Mouse (Mus musculus) myocyte (in vitro differentiated cells): ENCODE measurements at regions not wholly inside any gene's neighbourhood (a gene's known extent, or its start where the extent isn't known, plus 50 kb on each side); places are given as distances from the start of the nearest gene placed in this dataset.

Experiments used
- CEBPB ChIP-seq: IDR thresholded peaks from 2 replicates; pipeline ENCODE4 v1.6.1; 2011; ENCODE audit warnings: mild to moderate bottlenecking, moderate library complexity; ENCODE audit not compliant: poor library complexity, insufficient read depth, severe bottlenecking
- MYOD1 ChIP-seq, 3 experiments: IDR thresholded peaks; one replicate each; pipeline ENCODE4 v1.6.1; 2011; ENCODE audit warnings: control low read depth in 2 of 3, low read depth in 2 of 3, mild to moderate bottlenecking in 2 of 3, moderate library complexity in 1 of 3; ENCODE audit not compliant: insufficient read length in 2 of 3, control insufficient read depth in 1 of 3
- POLR2A ChIP-seq: IDR thresholded peaks from one replicate; pipeline ENCODE4 v1.6.1; 2011; ENCODE audit warnings: low read depth, mild to moderate bottlenecking, control low read depth, moderate library complexity; ENCODE audit not compliant: insufficient read length
- SRF ChIP-seq: IDR thresholded peaks from one replicate; pipeline ENCODE4 v1.6.1; 2011; ENCODE audit warnings: low read depth; ENCODE audit not compliant: control insufficient read depth, insufficient read length
- TCF3 ChIP-seq: IDR thresholded peaks from one replicate; pipeline ENCODE4 v1.6.1; 2011; ENCODE audit warnings: low read depth, control low read depth; ENCODE audit not compliant: insufficient read length
- USF1 ChIP-seq: IDR thresholded peaks from one replicate; pipeline ENCODE4 v1.6.1; 2011; ENCODE audit warnings: low read depth, mild to moderate bottlenecking, control low read depth, moderate library complexity

DNA sequence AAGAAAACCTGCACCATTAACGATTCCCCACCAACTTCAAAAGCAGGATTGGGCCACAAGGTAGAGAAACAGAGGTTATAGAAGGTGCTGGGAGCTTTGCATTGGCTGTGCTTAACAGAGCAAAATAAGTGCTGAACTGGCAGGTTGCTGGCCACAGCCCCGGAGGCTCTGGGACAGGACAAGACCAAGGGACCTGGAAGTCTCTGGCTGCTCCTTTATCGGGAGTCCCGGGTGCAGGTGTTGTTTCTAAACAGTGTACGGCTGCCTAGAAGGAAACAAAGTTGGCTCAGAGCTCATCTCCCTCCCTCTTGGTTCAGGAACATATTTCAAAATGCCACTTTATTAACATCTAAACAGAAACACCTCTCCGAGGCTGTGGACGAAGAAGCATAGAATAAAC, 2250.0 kb upstream of the Gm7489 start:
- TF ChIP-seq CEBPB (no peak), SRF (no peak), MYOD1 (IDR thresholded peaks at IDR 0.05; ENCODE audit: control insufficient read depth in 1 of 3, insufficient read length in 2 of 3, low read depth in 2 of 3) (no peak), POLR2A (no peak), USF1 (no peak), TCF3 (no peak)
